Mouse (Mus musculus) thymus, adult 2 months (tissue): ENCODE data around the gene Pdxk. TPM values are rescaled to one million over a fixed set of nuclear protein-coding genes. Genes with fewer than 3 reads are reported as not detected.

Experiments
- DNase-seq: peaks from one replicate; pipeline ENCODE4 v3.0.0; 2021
- H3K27ac ChIP-seq: fragments of 200-500 bp; 2 replicates; pipeline ENCODE4 v1.5.1; 2012; ENCODE audit warnings: low read length, control low read depth; ENCODE audit not compliant: control insufficient read depth, insufficient read depth
- H3K27me3 ChIP-seq: fragments of 200-500 bp; 2 replicates; pipeline ENCODE4 v1.6.1; 2012; ENCODE audit warnings: mild to moderate bottlenecking, low read length, moderate library complexity, mixed read lengths; ENCODE audit not compliant: control insufficient read depth, insufficient read depth
- H3K36me3 ChIP-seq: fragments of 200-500 bp; 2 replicates; pipeline ENCODE4 v1.6.1; 2012; ENCODE audit warnings: mild to moderate bottlenecking, low read length, moderate library complexity; ENCODE audit not compliant: control insufficient read depth, insufficient read depth
- H3K4me1 ChIP-seq: fragments of 200-500 bp; replicated peaks from 2 replicates; pipeline ENCODE4 v1.6.1; 2012; ENCODE audit warnings: low read length; ENCODE audit not compliant: control insufficient read depth, insufficient read depth
- H3K4me3 ChIP-seq: fragments of 200-500 bp; 2 replicates; pipeline ENCODE4 v1.5.1; 2012; ENCODE audit warnings: mild to moderate bottlenecking, low read length, control low read depth, moderate library complexity; ENCODE audit not compliant: control insufficient read depth, insufficient read depth
- CTCF ChIP-seq: fragments of 200-500 bp; IDR thresholded peaks from 2 replicates; pipeline ENCODE4 v1.5.1; 2012; ENCODE audit warnings: mild to moderate bottlenecking, control low read depth, low read length, moderate library complexity, borderline replicate concordance; ENCODE audit not compliant: control insufficient read depth, poor library complexity, insufficient read depth; ENCODE audit errors: extremely low read depth
- POLR2A ChIP-seq: fragments of 200-500 bp; IDR thresholded peaks from 2 replicates; pipeline ENCODE4 v1.6.1; 2012; ENCODE audit warnings: mild to moderate bottlenecking, low read length, control low read depth, moderate library complexity; ENCODE audit not compliant: control insufficient read depth, poor library complexity, insufficient read depth; ENCODE audit errors: extremely low read depth
- WGBS: fragments of 180-500 bp; shearing (Covaris S2); methylation state at CpG from one replicate; pipeline ENCODE4 v1.1.7; 2018; 5-methylcytosine and 5-hydroxymethylcytosine counted together
- polyA plus RNA-seq: library from polyadenylated mRNA; depleted of rRNA; stranded (reverse); fragments of >200 nt; gene quantifications from 2 replicates; pipeline ENCODE4 v1.2.3, GENCODE M21; 2012

Pdxk gene
- polyA plus RNA-seq, 1 experiment = 26.1 TPM

GRCm38 (mm10) chr10:78450761-78451160, 14.0 kb downstream of the Pdxk start:
- no peaks in the 10 kb centered on the region for H3K27me3 ChIP-seq
- no peak overlapping the region for H3K27ac ChIP-seq
- no peak overlapping the region for H3K4me3 ChIP-seq
- WGBS = 92% methylated on average over 5 of the region's 5 CpGs
- no peak for TF ChIP-seq CTCF
- TF ChIP-seq POLR2A = no peak
- no peaks in the 10 kb centered on the region for H3K4me1 ChIP-seq
- peaks cover 3% of the 10 kb centered on the region; the same call in 1 of the 2 replicates for H3K36me3 ChIP-seq
- no peak for DNase-seq

GRCm38 (mm10) chr10:78447396-78447795, 17.4 kb downstream of the Pdxk start:
- Histone ChIP-seq H3K4me3 (no peak overlapping the region), H3K27ac (no peak overlapping the region), H3K27me3 (no peaks in the 10 kb centered on the region), H3K4me1 (no peaks in the 10 kb centered on the region), H3K36me3 (peaks cover 3% of the 10 kb centered on the region; the same call in 1 of the 2 replicates)
- no peak for DNase-seq
- 92% methylated on average over 3 of the region's 3 CpGs for WGBS
- TF ChIP-seq POLR2A = no peak
- TF ChIP-seq CTCF = no peak

GRCm38 (mm10) chr10:78446195-78446594, 18.6 kb downstream of the Pdxk start:
- H3K27me3 ChIP-seq = no peaks in the 10 kb centered on the region
- DNase-seq = no peak
- TF ChIP-seq POLR2A = no peak
- TF ChIP-seq CTCF = no peak
- H3K4me3 ChIP-seq = no peak overlapping the region
- peaks cover 3% of the 10 kb centered on the region; the same call in 1 of the 2 replicates for H3K36me3 ChIP-seq
- H3K4me1 ChIP-seq = no peaks in the 10 kb centered on the region
- WGBS = 98% methylated on average over 3 of the region's 3 CpGs
- no peak overlapping the region for H3K27ac ChIP-seq

GRCm38 (mm10) chr10:78442292-78442691, 22.5 kb downstream of the Pdxk start:
- Histone ChIP-seq H3K27me3 (no peaks in the 10 kb centered on the region), H3K4me3 (no peak overlapping the region), H3K27ac (no peak overlapping the region), H3K4me1 (no peaks in the 10 kb centered on the region), H3K36me3 (no peaks in the 10 kb centered on the region; the same call in 1 of the 2 replicates)
- 98% methylated on average over 3 of the region's 3 CpGs for WGBS
- TF ChIP-seq CTCF (no peak), POLR2A (no peak)
- no peak for DNase-seq

GRCm38 (mm10) chr10:78441606-78442005, 23.2 kb downstream of the Pdxk start:
- no peaks in the 10 kb centered on the region for H3K27me3 ChIP-seq
- H3K4me3 ChIP-seq = no peak overlapping the region
- TF ChIP-seq CTCF (no peak), POLR2A (no peak)
- 97% methylated on average over 5 of the region's 5 CpGs for WGBS
- H3K36me3 ChIP-seq = no peaks in the 10 kb centered on the region; the same call in 1 of the 2 replicates
- H3K27ac ChIP-seq = no peak overlapping the region
- no peak for DNase-seq
- no peaks in the 10 kb centered on the region for H3K4me1 ChIP-seq

GRCm38 (mm10) chr10:78440812-78441211, 24.0 kb downstream of the Pdxk start:
- Histone ChIP-seq H3K4me3 (no peak overlapping the region), H3K27me3 (no peaks in the 10 kb centered on the region), H3K4me1 (no peaks in the 10 kb centered on the region), H3K36me3 (no peaks in the 10 kb centered on the region; the same call in 1 of the 2 replicates), H3K27ac (no peak overlapping the region)
- 87% methylated on average over 9 of the region's 9 CpGs for WGBS
- peak; percentile 27 for DNase-seq
- TF ChIP-seq POLR2A (no peak), CTCF (peak; percentile 74)

GRCm38 (mm10) chr10:78439990-78440389, 24.8 kb downstream of the Pdxk start:
- no peak for DNase-seq
- Histone ChIP-seq H3K4me1 (no peaks in the 10 kb centered on the region), H3K27me3 (no peaks in the 10 kb centered on the region), H3K4me3 (no peak overlapping the region), H3K27ac (no peak overlapping the region), H3K36me3 (no peaks in the 10 kb centered on the region; the same call in 1 of the 2 replicates)
- WGBS = 90% methylated on average over 7 of the region's 7 CpGs
- TF ChIP-seq CTCF (no peak), POLR2A (no peak)
